Mouse (Mus musculus): ENCODE measurements around the gene Kcnmb4.

Gene Kcnmb4

DNA sequence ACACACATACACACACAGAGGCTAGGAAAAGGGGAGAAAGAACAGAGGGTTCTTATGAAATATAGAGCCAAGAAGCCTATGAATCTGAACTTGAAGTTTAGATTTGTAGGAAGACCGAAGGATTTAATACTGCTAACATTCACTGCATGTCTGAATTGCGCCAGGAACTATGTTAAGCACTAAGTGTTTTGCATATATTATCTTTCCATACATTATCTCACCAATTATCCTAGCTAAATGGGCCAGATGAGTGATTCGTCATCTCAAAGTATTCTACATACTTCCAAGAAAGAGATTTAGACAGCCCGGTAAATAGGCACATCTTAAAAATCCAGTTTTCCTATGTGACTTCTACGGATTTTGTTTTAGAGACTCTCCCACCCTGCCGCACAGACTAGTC lies 68.7 kb downstream of the Kcnmb4 start:
- no peak for ATAC-seq (ENCODE audit: insufficient number of reproducible peaks, low FRiP score, low TSS enrichment)

DNA sequence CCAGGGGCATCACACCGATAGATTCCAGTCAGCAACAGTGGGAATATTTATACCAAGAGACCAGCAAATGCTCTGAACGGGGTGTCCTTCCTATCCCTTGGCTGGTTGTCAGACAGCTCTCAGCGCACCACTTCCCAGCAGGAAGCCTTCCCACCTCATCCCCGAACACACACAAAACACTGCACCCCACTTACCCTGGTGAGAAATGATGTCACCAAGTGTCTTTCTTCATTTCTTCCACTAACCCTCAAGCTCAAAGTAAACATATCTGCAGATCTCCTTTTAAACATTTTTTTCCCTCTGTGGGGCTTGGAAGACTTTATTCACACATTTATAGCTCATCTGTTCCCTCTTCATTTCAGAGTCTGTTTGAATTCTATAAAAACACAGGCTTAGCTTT lies 70.0 kb downstream of the Kcnmb4 start:
- ATAC-seq (ENCODE audit: insufficient number of reproducible peaks, low FRiP score, low TSS enrichment) = no peak

DNA sequence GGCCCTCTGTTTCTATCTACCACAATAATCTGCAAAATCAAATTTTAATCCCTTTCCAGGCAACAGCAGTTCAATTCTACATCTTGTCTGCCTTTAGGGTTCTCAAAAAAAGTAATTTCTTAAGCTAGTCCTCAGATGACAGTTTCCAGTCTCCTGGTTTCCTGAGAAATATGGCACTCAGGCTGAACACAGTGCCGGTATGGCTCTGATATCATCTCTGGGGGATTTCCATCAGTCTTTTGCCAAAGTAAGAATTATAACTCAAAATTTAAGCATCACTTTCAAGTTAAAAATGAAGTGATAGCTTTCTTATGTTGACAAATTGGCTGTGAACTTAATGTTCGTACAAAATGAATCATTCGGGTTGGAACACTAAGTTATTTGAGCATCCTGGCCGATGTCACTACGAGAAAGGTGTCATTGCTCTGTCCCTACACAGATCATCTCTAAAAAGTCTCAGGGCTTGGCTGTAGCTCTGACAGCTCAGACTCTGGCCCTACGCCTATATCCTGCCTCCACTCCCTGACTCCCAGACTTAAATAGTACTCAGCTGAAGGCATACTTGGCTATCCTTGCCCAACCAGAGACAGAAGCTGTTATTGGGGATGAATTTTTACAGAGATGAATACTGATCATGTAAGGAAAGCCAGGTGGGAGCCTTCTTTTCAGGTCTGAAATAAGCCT lies 70.8 kb downstream of the Kcnmb4 start:
- no peak for ATAC-seq (ENCODE audit: insufficient number of reproducible peaks, low FRiP score, low TSS enrichment)

DNA sequence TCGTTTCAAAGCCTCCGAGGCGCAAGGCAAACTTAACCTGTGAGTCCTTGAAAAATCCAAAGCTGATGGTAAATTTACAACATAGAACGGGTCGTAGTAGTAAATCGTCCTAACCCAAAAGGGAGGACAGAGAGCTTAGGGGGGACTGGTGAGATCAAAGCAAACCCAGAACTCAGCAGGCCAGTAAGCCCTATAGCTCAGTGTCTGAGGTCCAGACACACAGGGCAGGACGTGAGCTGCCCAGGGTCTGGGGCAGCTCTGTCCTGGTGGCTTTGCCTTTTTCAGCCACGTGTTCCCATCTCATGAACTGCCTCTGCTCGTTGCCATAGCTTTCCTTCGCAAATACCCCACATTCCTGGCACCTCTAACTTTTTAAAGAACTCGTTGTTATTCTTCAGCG lies 75.7 kb downstream of the Kcnmb4 start:
- no peak for ATAC-seq (ENCODE audit: insufficient number of reproducible peaks, low FRiP score, low TSS enrichment)

DNA sequence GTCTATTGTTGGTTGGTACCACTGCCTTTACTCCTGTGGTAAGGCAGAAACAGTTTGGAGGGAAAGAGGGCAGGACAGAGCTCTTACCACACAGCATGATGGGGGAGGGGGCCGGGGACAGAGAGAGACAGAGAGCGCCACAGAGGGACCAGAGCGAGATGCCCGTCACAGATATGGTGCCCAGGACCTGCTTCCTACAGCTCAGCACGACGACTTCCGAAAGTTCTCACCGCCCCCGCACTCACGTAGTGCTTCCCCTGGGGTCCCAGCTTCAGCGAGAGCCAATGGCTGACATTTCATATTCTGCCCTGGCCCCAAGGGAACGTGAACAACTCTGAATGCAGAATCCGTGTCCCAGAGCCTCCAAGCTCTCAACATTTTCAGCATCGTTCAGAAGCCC lies 76.1 kb downstream of the Kcnmb4 start:
- ATAC-seq (ENCODE audit: insufficient number of reproducible peaks, low FRiP score, low TSS enrichment) = no peak

DNA sequence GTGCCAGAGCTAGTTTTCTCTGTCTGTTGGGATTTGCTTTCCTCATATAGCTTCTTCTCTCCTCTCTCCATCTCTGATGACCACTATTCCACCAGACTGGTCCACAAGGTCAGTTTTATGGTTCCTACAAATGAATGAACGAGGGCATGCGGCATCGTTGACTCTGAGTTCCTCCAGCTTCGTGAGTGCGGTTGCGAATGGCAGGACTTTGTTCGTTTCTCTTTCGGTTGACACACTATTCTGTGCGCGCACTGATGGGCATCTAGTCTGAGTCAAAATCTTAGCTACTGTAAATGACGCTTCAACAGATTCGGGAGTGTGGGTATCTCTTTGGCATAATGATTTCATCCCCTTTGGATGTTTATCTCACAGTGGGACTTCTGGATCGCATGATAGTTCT lies 76.7 kb downstream of the Kcnmb4 start:
- ATAC-seq (ENCODE audit: insufficient number of reproducible peaks, low FRiP score, low TSS enrichment) = no peak

- ATAC-seq (ENCODE audit: insufficient number of reproducible peaks, low FRiP score, low TSS enrichment) = no peak
Observed at GRCm38 (mm10) chr10:116396279-116396678, 77.4 kb downstream of the Kcnmb4 start.

DNA sequence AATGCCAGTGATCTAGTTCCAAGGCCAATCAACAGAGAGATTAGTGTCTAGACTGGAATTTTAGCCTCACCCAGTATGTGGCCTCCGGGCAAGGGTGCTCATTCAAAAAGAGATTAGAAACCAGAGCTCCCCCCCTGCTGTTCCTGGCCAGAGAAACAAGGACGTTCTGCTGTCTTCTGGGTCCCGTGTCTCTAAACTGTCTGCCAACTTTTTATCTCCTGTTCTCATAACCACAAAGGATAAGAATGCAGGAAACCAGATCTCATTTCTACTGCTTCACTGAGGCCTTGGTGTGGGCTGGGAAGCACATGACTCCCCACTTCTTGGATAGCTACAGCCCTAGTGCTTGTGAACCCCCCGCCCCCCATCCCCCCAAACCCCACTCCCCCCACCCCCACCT lies 79.1 kb downstream of the Kcnmb4 start:
- no peak for ATAC-seq (ENCODE audit: insufficient number of reproducible peaks, low FRiP score, low TSS enrichment)

- no peak for ATAC-seq (ENCODE audit: insufficient number of reproducible peaks, low FRiP score, low TSS enrichment)
Observed at GRCm38 (mm10) chr10:116393790-116394475, 79.7 kb downstream of the Kcnmb4 start.

DNA sequence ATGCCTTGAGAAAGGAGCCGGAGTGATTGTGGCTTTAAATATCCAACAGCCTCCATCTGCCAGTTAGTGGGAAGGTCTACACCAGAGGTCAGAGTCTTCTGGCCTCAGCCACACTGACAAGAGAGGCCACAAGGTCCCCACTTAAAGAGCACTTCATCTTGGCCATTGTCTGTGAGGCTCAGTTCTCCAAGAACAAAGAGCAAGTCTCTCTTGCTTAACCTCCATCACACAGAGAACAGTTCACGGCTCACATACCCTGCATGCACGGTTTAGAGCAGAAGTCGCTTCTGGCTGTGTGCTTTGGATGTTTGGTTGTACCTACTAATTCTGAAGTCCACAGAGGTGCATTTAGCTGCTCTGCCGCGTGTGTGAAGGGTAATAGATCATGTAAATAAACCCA lies 84.8 kb downstream of the Kcnmb4 start:
- ATAC-seq (ENCODE audit: insufficient number of reproducible peaks, low FRiP score, low TSS enrichment) = no peak

DNA sequence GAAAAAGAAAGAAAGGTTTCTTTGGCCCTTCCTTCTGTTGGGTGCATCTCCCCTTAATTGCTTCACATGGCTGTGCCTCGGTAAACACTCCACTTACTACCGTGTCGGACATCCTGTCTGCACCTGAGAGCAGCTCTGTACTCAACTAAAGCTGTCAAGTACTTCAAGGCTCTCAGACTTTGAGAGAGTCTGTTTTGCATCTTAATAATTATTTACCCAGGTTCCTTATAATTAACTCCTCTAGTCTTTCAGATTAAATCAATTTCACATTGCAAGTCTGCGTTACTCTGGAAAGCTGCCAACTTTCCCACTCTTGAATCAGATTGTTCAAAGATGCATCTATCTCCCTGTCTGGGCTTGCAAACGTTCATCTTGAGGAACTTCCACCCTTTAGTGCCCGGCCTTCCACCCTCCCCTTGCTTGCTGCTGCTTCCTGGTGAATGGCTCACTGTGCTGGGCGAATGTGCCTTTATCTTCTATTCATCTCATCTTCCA lies 87.2 kb downstream of the Kcnmb4 start:
- peak; percentile 63 for ATAC-seq (ENCODE audit: insufficient number of reproducible peaks, low FRiP score, low TSS enrichment)

DNA sequence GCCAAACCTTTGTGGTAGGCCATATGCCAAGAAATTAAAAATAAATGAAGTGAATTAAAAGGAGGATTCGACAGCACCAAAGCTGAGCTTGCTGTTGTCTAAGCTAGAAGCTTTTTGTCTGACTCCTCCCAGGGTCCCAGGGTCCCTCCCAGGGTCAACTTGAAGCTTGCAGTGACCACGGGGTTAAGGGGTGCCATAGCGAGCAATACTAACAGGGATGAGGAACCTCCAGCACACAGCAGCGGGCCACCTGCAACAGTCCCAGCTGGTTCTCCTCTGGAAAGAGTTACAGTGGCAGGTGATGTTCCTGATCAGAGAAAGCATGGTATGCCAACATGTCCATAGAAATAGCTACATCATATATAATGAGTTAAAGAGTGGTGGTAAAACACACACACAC lies 89.3 kb downstream of the Kcnmb4 start:
- no peak for ATAC-seq (ENCODE audit: insufficient number of reproducible peaks, low FRiP score, low TSS enrichment)

GRCm38 (mm10) chr10:116382826-116383685 lies 90.6 kb downstream of the Kcnmb4 start:
- ATAC-seq (ENCODE audit: insufficient number of reproducible peaks, low FRiP score, low TSS enrichment) = no peak

GRCm38 (mm10) chr10:116376853-116377252 lies 96.8 kb downstream of the Kcnmb4 start:
- ATAC-seq (ENCODE audit: insufficient number of reproducible peaks, low FRiP score, low TSS enrichment) = no peak

- peak; percentile 73 for ATAC-seq (ENCODE audit: insufficient number of reproducible peaks, low FRiP score, low TSS enrichment)
Observed at GRCm38 (mm10) chr10:116374111-116374510, 99.6 kb downstream of the Kcnmb4 start.

DNA sequence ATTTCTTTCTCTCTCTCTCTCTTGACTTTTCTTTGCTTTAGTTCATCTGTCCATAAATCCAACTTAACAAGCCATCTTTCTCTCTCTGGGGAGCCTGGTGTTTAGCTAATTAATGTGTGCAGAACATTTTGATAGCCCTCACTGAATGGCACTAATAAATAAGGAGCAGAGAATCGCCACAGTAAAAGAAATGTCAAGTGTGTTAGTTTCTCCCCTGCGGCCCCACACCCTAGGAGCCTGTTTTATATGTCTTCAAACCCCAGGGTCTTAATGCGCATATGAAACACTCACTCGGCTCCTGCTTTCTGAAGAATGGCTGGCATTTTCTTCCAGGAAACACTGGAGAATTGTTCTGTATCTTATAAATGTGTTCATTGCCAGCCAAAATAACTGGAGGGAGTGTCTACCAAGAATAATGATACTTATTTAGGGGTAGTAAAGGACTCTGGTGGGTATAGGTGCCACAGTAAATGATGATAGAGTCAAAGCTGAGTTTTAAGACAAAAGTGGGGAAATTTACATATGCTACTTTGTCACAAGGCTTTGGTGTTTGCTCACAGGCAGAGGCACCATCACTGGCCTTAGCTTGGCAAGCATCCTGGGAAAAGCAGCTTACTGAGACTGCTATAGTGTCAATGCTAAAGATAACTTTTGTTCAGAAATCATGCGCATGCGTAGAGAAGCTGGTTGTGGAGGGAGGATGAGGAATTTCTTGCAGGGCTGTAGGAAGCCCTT lies 102.5 kb downstream of the Kcnmb4 start:
- no peak for ATAC-seq (ENCODE audit: insufficient number of reproducible peaks, low FRiP score, low TSS enrichment)
